8 mouse cellular contexts compared by ENCODE assay signal in the genomic region with DNA sequence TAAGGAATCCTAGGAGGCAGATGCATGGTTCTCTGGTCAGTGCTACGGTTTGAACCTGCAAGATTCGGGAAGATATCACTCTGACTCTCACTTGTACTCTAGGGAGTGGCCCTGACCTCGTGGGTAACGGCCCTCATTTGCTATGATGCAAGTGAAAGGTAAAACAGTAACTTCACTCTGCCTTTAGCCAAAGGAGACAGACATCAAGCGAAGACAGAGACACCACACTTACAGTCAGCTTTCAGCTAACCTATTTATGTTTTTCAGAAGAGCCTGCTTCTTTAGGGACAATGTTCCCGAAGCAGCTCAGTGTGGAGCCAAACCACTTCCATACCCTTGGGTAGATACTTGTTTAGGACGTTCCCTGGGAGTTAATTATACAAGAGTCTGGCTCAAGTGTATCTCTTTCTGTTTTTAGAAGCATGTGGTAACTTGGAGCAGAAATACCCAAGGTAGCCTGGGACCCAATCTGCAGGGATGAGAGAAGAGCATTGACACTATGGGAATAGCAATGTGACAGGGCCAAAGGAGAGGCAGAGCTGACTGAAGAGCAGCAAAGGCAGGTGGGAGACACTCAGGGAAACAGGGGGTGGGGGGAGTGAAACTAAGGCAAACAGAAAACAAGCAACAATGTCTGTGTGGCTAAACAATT. TPM values are rescaled to one million over a fixed set of nuclear protein-coding genes. Genes with fewer than 3 reads are reported as not detected.
DNase-seq lines count a peak whose midpoint lies in the region; ATAC-seq lines count a peak whose summit lies in the region.

No protein-coding gene starts in this region.

- DNase-seq in kidney, adult 11 months = peak; percentile 31
- DNase-seq in kidney, postnatal 10 days = no peak
- no peak for DNase-seq in hindbrain, embryonic 14.5 days (ENCODE audit: low spot score)
- no peak for DNase-seq in right cerebral cortex, postnatal 14 days
- no peak for DNase-seq in left cerebral cortex, adult 11 months (ENCODE audit: low spot score)
- no peak for DNase-seq in layer of hippocampus, postnatal 10 days (ENCODE audit: low spot score in 2 of 2)

- no peaks in the 10 kb centered on the region for H3K9me3 ChIP-seq in hindbrain, embryonic 14.5 days (ENCODE audit: control insufficient read depth, low read length)
- no peaks in the 10 kb centered on the region for H3K9me3 ChIP-seq in liver, embryonic 16.5 days (replicated peaks; ENCODE audit: control insufficient read depth, low read length)

- H3K4me3 ChIP-seq in brown adipose tissue, adult 24 weeks (ENCODE audit: insufficient read depth, low read depth, low read length) = peak overlapping the region; percentile 4; the same call in 1 of the 2 replicates
- peak overlapping the region; percentile 44 for H3K4me3 ChIP-seq in hindbrain, embryonic 14.5 days (replicated peaks; ENCODE audit: low read length)
- H3K4me3 ChIP-seq in liver, embryonic 16.5 days (ENCODE audit: low read depth, low read length) = peak overlapping the region; percentile 61

- no peak for ATAC-seq in hindbrain, embryonic 14.5 days (ENCODE audit: low FRiP score)
- ATAC-seq in liver, embryonic 16.5 days (ENCODE audit: low read depth) = no peak

- H3K4me1 ChIP-seq in brown adipose tissue, adult 24 weeks (ENCODE audit: control insufficient read depth, insufficient read depth, insufficient read length, low read length) = peaks cover 8% of the 10 kb centered on the region
- H3K4me1 ChIP-seq in hindbrain, embryonic 14.5 days (replicated peaks; ENCODE audit: control insufficient read depth, insufficient read depth, low read length) = peaks cover 19% of the 10 kb centered on the region; the same call in 1 of the 2 replicates
- H3K4me1 ChIP-seq in liver, embryonic 16.5 days (ENCODE audit: control insufficient read depth, low read depth, low read length) = peaks cover 33% of the 10 kb centered on the region

- no peaks in the 10 kb centered on the region for H3K27me3 ChIP-seq in hindbrain, embryonic 14.5 days (ENCODE audit: control insufficient read depth, insufficient read depth, low read length)
- H3K27me3 ChIP-seq in liver, embryonic 16.5 days (ENCODE audit: control insufficient read depth, insufficient read depth, low read depth, low read length) = no peaks in the 10 kb centered on the region

- no peaks in the 10 kb centered on the region for H3K36me3 ChIP-seq in hindbrain, embryonic 14.5 days (replicated peaks; ENCODE audit: control insufficient read depth, insufficient read depth)
- H3K36me3 ChIP-seq in liver, embryonic 16.5 days (ENCODE audit: control insufficient read depth, insufficient read depth) = no peaks in the 10 kb centered on the region

- peak overlapping the region; percentile 80; the same call in 1 of the 2 replicates for H3K9ac ChIP-seq in hindbrain, embryonic 14.5 days
- H3K9ac ChIP-seq in liver, embryonic 16.5 days (ENCODE audit: low read depth, low read length) = peak overlapping the region; percentile 72

- H3K27ac ChIP-seq in brown adipose tissue, adult 24 weeks (replicated peaks; ENCODE audit: low read depth, low read length) = peak overlapping the region; percentile 63
- peak overlapping the region; percentile 95 for H3K27ac ChIP-seq in hindbrain, embryonic 14.5 days
- peak overlapping the region; percentile 96 for H3K27ac ChIP-seq in liver, embryonic 16.5 days (ENCODE audit: low read length)

- H3K4me2 ChIP-seq in hindbrain, embryonic 14.5 days (replicated peaks) = peak overlapping the region; percentile 80
- H3K4me2 ChIP-seq in liver, embryonic 16.5 days (ENCODE audit: low read depth, low read length) = peak overlapping the region; percentile 68

- 88% methylated on average over 7 of the region's 7 CpGs for WGBS in hindbrain, embryonic 14.5 days
- WGBS in liver, embryonic 16.5 days (ENCODE audit: insufficient replicate concordance) = 59% methylated on average over 7 of the region's 7 CpGs

RNA-seq across cellular contexts. Expression of a gene that starts 1.2 kb away (rescaled TPM):
- polyA plus RNA-seq in brown adipose tissue, adult 24 weeks (2012; ENCODE audit: insufficient read depth, insufficient read length, missing spikeins) = not detected in 2 replicates
- 12.0 and 16.6 TPM in 2 replicates for polyA plus RNA-seq in hindbrain, embryonic 14.5 days (2014; fragmentation: Nextera tagmentation; extraction: Ambion mirVana)
- 34.7 and 39.6 TPM in 2 replicates for polyA plus RNA-seq in liver, embryonic 16.5 days (2015; fragmentation: Nextera tagmentation; extraction: Ambion mirVana)
- total RNA-seq in layer of hippocampus, postnatal 10 days (2021) = 10 to 100 TPM in 1 of 2 experiments, 1 to 10 TPM in 1; 6.0 to 16.1 TPM

RNA-seq across cellular contexts. Expression of a gene that starts 2.4 kb away (rescaled TPM):
- not detected in 2 replicates for polyA plus RNA-seq in brown adipose tissue, adult 24 weeks (2012; ENCODE audit: insufficient read depth, insufficient read length, missing spikeins)
- polyA plus RNA-seq in hindbrain, embryonic 14.5 days (2014; fragmentation: Nextera tagmentation; extraction: Ambion mirVana) = 0.18 and 1.6 TPM in 2 replicates
- polyA plus RNA-seq in liver, embryonic 16.5 days (2015; fragmentation: Nextera tagmentation; extraction: Ambion mirVana) = 4.3 and 4.9 TPM in 2 replicates
- total RNA-seq in layer of hippocampus, postnatal 10 days (2021) = not detected

RNA-seq across cellular contexts. Expression of a gene that starts 4.0 kb away (rescaled TPM):
- polyA plus RNA-seq in brown adipose tissue, adult 24 weeks (2012; ENCODE audit: insufficient read depth, insufficient read length, missing spikeins) = 115 and 122 TPM in 2 replicates
- 32.2 and 46.8 TPM in 2 replicates for polyA plus RNA-seq in hindbrain, embryonic 14.5 days (2014; fragmentation: Nextera tagmentation; extraction: Ambion mirVana)
- 77.1 and 92.2 TPM in 2 replicates for polyA plus RNA-seq in liver, embryonic 16.5 days (2015; fragmentation: Nextera tagmentation; extraction: Ambion mirVana)
- total RNA-seq in layer of hippocampus, postnatal 10 days (2021) = 100 to 1,000 TPM; 287 to 323 TPM

RNA-seq across cellular contexts. Expression of a gene that starts 5.1 kb away (rescaled TPM):
- 3.3 and 5.7 TPM in 2 replicates for polyA plus RNA-seq in brown adipose tissue, adult 24 weeks (2012; ENCODE audit: insufficient read depth, insufficient read length, missing spikeins)
- 1.2 and 1.7 TPM in 2 replicates for polyA plus RNA-seq in hindbrain, embryonic 14.5 days (2014; fragmentation: Nextera tagmentation; extraction: Ambion mirVana)
- 9.2 and 9.8 TPM in 2 replicates for polyA plus RNA-seq in liver, embryonic 16.5 days (2015; fragmentation: Nextera tagmentation; extraction: Ambion mirVana)
- 10 to 100 TPM; 18.2 to 19.1 TPM for total RNA-seq in layer of hippocampus, postnatal 10 days (2021)

RNA-seq across cellular contexts. Expression of a gene that starts 19.1 kb away (rescaled TPM):
- 0.83 and 1.6 TPM in 2 replicates for polyA plus RNA-seq in brown adipose tissue, adult 24 weeks (2012; ENCODE audit: insufficient read depth, insufficient read length, missing spikeins)
- 2.9 and 6.0 TPM in 2 replicates for polyA plus RNA-seq in hindbrain, embryonic 14.5 days (2014; fragmentation: Nextera tagmentation; extraction: Ambion mirVana)
- 26.6 and 34.9 TPM in 2 replicates for polyA plus RNA-seq in liver, embryonic 16.5 days (2015; fragmentation: Nextera tagmentation; extraction: Ambion mirVana)
- total RNA-seq in layer of hippocampus, postnatal 10 days (2021) = 10 to 100 TPM; 32.6 to 33.2 TPM

Comparison
In these comparisons a context has a peak if more than half of its experiments do, and no peak if none do; other contexts are left out.
1. H3K4me3 ChIP-seq: peak in every context shown above with its lines; median percentile 61 in liver, embryonic 16.5 days; 44 in hindbrain, embryonic 14.5 days; 4 in brown adipose tissue, adult 24 weeks.
2. RNA of a gene that starts 1.2 kb away (polyA plus RNA-seq): 34.7 to 39.6 TPM in liver, embryonic 16.5 days and 12.0 to 16.6 TPM in hindbrain, embryonic 14.5 days; not detected in brown adipose tissue, adult 24 weeks; every median in the first group is over 10 times any median in the second.
3. Peak in every context shown above with its lines, with median percentiles within 50 percentile points of each other: H3K27ac ChIP-seq.